Mouse (Mus musculus) midbrain, embryonic 14.5 days (tissue): Measurements from ENCODE around the gene Mmp11. TPM values are rescaled to one million over a fixed set of nuclear protein-coding genes. Genes with fewer than 3 reads are reported as not detected.

Experiments
- ATAC-seq: fragments of 200-750 bp; cut with Nextera tagmentation; 2 replicates; pipeline ENCODE4 v1.8.0; 2017; ENCODE audit warnings: moderate number of reproducible peaks, moderate library complexity; ENCODE audit not compliant: low FRiP score, low TSS enrichment
- DNase-seq: peaks from one replicate; pipeline ENCODE4 v3.0.0-alpha.2; 2015
- H3K27ac ChIP-seq: fragments of 300-500 bp; sonication (generic); replicated peaks from 2 replicates; pipeline ENCODE4 v1.5.1; 2014; ENCODE audit warnings: mild to moderate bottlenecking, low read depth, low read length, moderate library complexity
- H3K27me3 ChIP-seq: fragments of 300-500 bp; sonication (generic); 2 replicates; pipeline ENCODE4 v1.6.1; 2014; ENCODE audit warnings: low read length, control low read depth, mixed read lengths; ENCODE audit not compliant: control insufficient read depth, insufficient read depth
- H3K36me3 ChIP-seq: fragments of 300-500 bp; sonication (generic); 2 replicates; pipeline ENCODE4 v1.6.1; 2014; ENCODE audit warnings: low read length, control low read depth; ENCODE audit not compliant: control insufficient read depth, insufficient read depth
- H3K4me1 ChIP-seq: fragments of 300-500 bp; sonication (generic); 2 replicates; pipeline ENCODE4 v1.6.1; 2014; ENCODE audit warnings: mild to moderate bottlenecking, antibody characterized with exemption, low read length, control low read depth; ENCODE audit not compliant: control insufficient read depth, insufficient read depth
- H3K4me2 ChIP-seq: fragments of 300-500 bp; sonication (generic); 2 replicates; pipeline ENCODE4 v1.6.1; 2014; ENCODE audit warnings: mild to moderate bottlenecking, low read length, moderate library complexity
- H3K4me3 ChIP-seq: fragments of 300-500 bp; sonication (generic); replicated peaks from 2 replicates; pipeline ENCODE4 v1.5.1; 2014; ENCODE audit warnings: low read depth, low read length
- H3K9ac ChIP-seq: fragments of 300-500 bp; sonication (generic); replicated peaks from 2 replicates; pipeline ENCODE4 v1.6.1; 2014; ENCODE audit warnings: mild to moderate bottlenecking, low read length, moderate library complexity
- H3K9me3 ChIP-seq: fragments of 300-500 bp; sonication (generic); 2 replicates; pipeline ENCODE4 v1.6.1; 2016; ENCODE audit warnings: low read length, control low read depth, mixed read lengths; ENCODE audit not compliant: control insufficient read depth
- WGBS: fragments of 180-500 bp; shearing (Covaris S2); extraction: QIAGEN DNeasy Blood & Tissue Kit; methylation state at CpG from one replicate; pipeline ENCODE4 v1.1.7; 2014; 5-methylcytosine and 5-hydroxymethylcytosine counted together
- polyA plus RNA-seq: library from polyadenylated mRNA; unstranded; fragments of >200 nt; fragmentation: Nextera tagmentation; extraction: Ambion mirVana; gene quantifications from 2 replicates; pipeline ENCODE4 v1.2.1, GENCODE M21; 2014

Gene Mmp11
- polyA plus RNA-seq, 1 experiment from 2014 or later = 16.5 TPM

- Histone ChIP-seq H3K9ac (no peak overlapping the region), H3K9me3 (no peaks in the 10 kb centered on the region), H3K36me3 (no peaks in the 10 kb centered on the region), H3K4me2 (peak overlapping the region; percentile 22), H3K4me1 (peaks cover 6% of the 10 kb centered on the region; the same call in 1 of the 2 replicates), H3K27ac (no peak overlapping the region; the same call in 1 of the 2 replicates), H3K27me3 (no peaks in the 10 kb centered on the region), H3K4me3 (no peak overlapping the region)
- DNase-seq (no peak), ATAC-seq (peak; percentile 48; the same call in 1 of the 2 replicates)
- WGBS = 7% methylated on average over 15 of the region's 15 CpGs
Measured at GRCm38 (mm10) chr10:75882433-75883231, 53.7 kb downstream of the Mmp11 start.

DNA sequence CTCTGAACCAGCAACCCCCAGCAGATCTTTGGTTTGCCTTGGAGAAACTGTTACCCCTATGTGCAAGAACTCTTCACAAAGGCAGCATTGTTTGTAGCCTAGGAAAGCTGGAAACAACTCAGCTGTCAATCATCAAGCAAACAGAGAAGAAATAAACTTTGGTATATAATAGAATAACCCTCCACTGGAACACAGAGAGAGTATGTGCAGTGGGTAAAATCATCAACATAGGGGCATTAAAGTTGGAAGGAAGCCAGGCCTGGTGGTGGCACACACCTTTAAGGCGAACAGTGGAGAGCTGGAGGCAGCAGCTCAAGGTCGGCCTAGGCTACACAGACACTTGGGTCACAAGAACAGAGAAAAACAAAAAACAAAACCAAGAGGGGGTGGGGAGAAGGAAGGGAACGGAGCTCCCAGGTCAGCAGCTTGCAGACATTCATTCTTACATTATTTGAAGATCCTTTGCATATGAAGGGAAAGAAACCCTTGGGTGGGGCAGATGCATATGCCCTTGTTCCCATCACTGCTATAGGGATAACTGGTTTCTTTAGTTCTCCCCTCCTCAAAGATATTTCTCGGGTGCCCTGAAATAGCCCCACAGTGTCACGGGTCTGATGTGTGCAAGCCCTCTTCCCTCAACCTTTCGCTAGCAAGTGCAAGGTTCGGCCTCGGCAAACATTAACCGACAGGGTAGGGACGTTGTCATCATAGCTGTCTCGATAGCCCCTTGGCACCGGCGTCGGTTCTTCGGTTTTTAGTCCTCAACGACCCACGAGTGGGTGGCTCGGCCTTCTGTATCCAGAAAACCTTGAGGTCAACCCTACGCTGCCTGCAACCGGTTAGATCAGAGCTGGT is 54.5 kb downstream of the Mmp11 start:
- Histone ChIP-seq H3K4me1 (peaks cover 6% of the 10 kb centered on the region; the same call in 1 of the 2 replicates), H3K36me3 (no peaks in the 10 kb centered on the region), H3K27ac (peak overlapping the region; percentile 26; the same call in 1 of the 2 replicates), H3K27me3 (no peaks in the 10 kb centered on the region), H3K4me2 (peak overlapping the region; percentile 6; the same call in 1 of the 2 replicates), H3K9me3 (no peaks in the 10 kb centered on the region), H3K9ac (no peak overlapping the region), H3K4me3 (no peak overlapping the region)
- DNase-seq = no peak
- no peak for ATAC-seq
- 16% methylated on average over 20 of the region's 20 CpGs for WGBS

GRCm38 (mm10) chr10:75880771-75881577 is 55.3 kb downstream of the Mmp11 start:
- Histone ChIP-seq H3K27ac (no peak overlapping the region), H3K4me3 (no peak overlapping the region), H3K9ac (no peak overlapping the region), H3K36me3 (no peaks in the 10 kb centered on the region), H3K27me3 (no peaks in the 10 kb centered on the region), H3K4me2 (no peak overlapping the region), H3K9me3 (no peaks in the 10 kb centered on the region), H3K4me1 (peaks cover 6% of the 10 kb centered on the region; the same call in 1 of the 2 replicates)
- 66% methylated on average over 6 of the region's 6 CpGs for WGBS
- DNase-seq = no peak
- no peak for ATAC-seq

- WGBS = 93% methylated on average over 10 of the region's 10 CpGs
- H3K36me3 ChIP-seq = no peaks in the 10 kb centered on the region
- ATAC-seq = no peak
- H3K4me2 ChIP-seq = no peak overlapping the region
- no peaks in the 10 kb centered on the region for H3K9me3 ChIP-seq
- H3K4me3 ChIP-seq = no peak overlapping the region
- H3K27me3 ChIP-seq = no peaks in the 10 kb centered on the region
- no peak overlapping the region for H3K9ac ChIP-seq
- no peak overlapping the region for H3K27ac ChIP-seq
- H3K4me1 ChIP-seq = peaks cover 6% of the 10 kb centered on the region; the same call in 1 of the 2 replicates
- DNase-seq = no peak
Measured at GRCm38 (mm10) chr10:75880351-75880750, 55.9 kb downstream of the Mmp11 start.

DNA sequence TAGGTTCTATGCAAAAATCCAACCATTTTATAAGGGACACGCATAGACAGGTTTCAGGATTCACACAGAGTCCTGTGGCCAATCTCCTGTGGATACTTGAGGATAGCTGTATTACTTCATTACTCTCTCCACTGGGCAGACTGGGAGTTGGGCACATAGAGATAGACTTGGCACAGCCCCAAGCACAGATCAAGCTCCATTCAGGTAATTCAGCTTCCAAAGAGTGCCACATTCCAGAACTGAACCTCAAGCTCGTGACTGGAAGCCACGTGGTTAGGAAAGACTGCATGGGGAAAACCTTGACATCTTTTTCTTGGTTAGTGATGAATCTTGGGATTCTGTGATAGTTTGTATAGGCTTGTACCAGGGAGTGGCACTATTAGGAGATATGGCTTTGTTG is 57.5 kb downstream of the Mmp11 start:
- DNase-seq (no peak), ATAC-seq (no peak)
- Histone ChIP-seq H3K9ac (no peak overlapping the region), H3K4me2 (no peak overlapping the region), H3K27me3 (no peaks in the 10 kb centered on the region), H3K9me3 (no peaks in the 10 kb centered on the region), H3K27ac (no peak overlapping the region), H3K4me3 (no peak overlapping the region), H3K36me3 (no peaks in the 10 kb centered on the region), H3K4me1 (peaks cover 8% of the 10 kb centered on the region)
- 88% methylated on average over 3 of the region's 3 CpGs for WGBS

DNA sequence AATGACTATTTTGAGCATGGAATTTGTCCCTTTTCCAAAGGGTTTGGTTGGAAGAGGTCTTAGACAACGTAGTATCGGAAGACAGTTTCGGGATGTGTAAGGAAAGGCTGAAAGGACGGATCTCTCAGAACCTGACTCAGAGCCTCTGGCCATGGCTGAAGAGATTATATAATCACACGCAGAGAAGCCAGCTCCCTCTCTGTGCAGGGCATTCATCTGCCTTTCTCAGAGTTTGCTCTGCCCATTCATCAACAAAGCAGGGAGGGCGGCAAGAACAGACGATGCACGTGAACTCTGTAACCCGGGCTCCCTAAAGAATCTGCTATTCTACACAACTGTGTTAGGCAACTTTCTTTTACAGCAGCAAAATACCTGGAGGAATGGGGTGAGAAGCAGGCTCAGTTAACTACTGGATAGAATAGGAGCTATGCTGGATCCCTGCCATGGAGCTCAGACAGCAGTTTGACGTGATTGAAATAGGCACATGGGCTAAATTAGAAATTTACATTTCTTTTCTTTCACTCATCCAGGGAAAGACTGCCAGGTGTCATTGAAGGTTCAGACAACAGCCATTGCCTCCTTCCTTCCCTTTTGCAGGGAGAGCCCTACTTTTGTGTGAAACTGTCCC is 62.6 kb downstream of the Mmp11 start:
- Histone ChIP-seq H3K4me2 (peak overlapping the region; percentile 63), H3K4me1 (peaks cover 16% of the 10 kb centered on the region), H3K27me3 (no peaks in the 10 kb centered on the region), H3K4me3 (peak overlapping the region; percentile 35), H3K9ac (peak overlapping the region; percentile 52), H3K9me3 (no peaks in the 10 kb centered on the region), H3K36me3 (no peaks in the 10 kb centered on the region), H3K27ac (peak overlapping the region; percentile 89)
- 5% methylated on average over 10 of the region's 10 CpGs for whole genome bisulfite sequencing
- no peak for ATAC-seq
- DNase-seq = peak; percentile 59
